In genomic region chr12:64976191-64976590, GRCm38 (mm10) we compare ENCODE assay signal across 29 mouse cellular contexts. TPM values are rescaled to one million over a fixed set of nuclear protein-coding genes. Genes with fewer than 3 reads are reported as not detected.
DNase-seq lines count a peak whose midpoint lies in the region; TF ChIP-seq lines count a peak whose summit lies in the region.
"Had no signal": no experiment of that assay in that cellular context is flagged by ENCODE, and none has a peak within 500 bp of the region (broad histone marks: within the 10 kb centered on the region; RNA-seq: fewer than 3 reads in every experiment).

No protein-coding gene starts in this region.

- H3K4me1 ChIP-seq in CH12.LX (ENCODE audit: control insufficient read depth in 1 of 2, insufficient read depth in 2 of 2) = peaks cover 3 to 41% of the 10 kb centered on the region in 2 experiments; a peak in 2 of 4 replicates

- DNase-seq in 416B (ENCODE audit: low read depth) = peak; percentile 77
- no peak for DNase-seq in CH12.LX (ENCODE audit: extremely low read depth)
- DNase-seq in brain, adult 2 months (ENCODE audit: low read depth, low spot score) = peak; percentile 7
- DNase-seq in induced T-regulatory cell, adult 2 months (ENCODE audit: low read depth) = peak; percentile 23
- no peak for DNase-seq in left cerebral cortex, adult 11 months (ENCODE audit: low spot score)
- DNase-seq in frontal cortex, postnatal 36 days (ENCODE audit: low spot score in 2 of 2) = no peak
- no peak for DNase-seq in Muller cell, postnatal 12 days (ENCODE audit: inconsistent ontology term)
- DNase-seq in lung, postnatal 25 days (ENCODE audit: low spot score) = no peak
- DNase-seq: adrenal gland, postnatal 10 days; adrenal gland, postnatal 36 days; B cell, adult 2 months; cerebellum, adult 11 months; cerebellum, adult 2 months; cerebellum, adult 9-11 months; cerebellum, postnatal 25 days; gastrocnemius, postnatal 14 days; heart, adult 18-20 months; heart, postnatal 10 days; heart, postnatal 36 days; kidney, adult 2 months had no signal

- no peak overlapping the region for H3K27ac ChIP-seq in CH12.LX (ENCODE audit: insufficient read depth, low read depth)
- H3K27ac ChIP-seq: embryonic facial prominence, embryonic 10.5 days; embryonic facial prominence, embryonic 13.5 days; forebrain, embryonic 12.5 days; heart, embryonic 15.5 days; hindbrain, embryonic 14.5 days; hindbrain, postnatal 0 days had no signal

- H3K9me3 ChIP-seq in CH12.LX (replicated peaks; ENCODE audit: low read length) = no peaks in the 10 kb centered on the region
- H3K9me3 ChIP-seq: embryonic facial prominence, embryonic 10.5 days; embryonic facial prominence, embryonic 13.5 days; forebrain, embryonic 12.5 days; G1E; heart, embryonic 12.5 days; heart, embryonic 15.5 days had no signal

- peaks cover 24 to 41% of the 10 kb centered on the region in 2 experiments for H3K36me3 ChIP-seq in CH12.LX (replicated peaks in 1 of 2; ENCODE audit: control insufficient read depth in 1 of 2, insufficient read depth in 1 of 2, low read length in 1 of 2)

- dilution Hi-C loops in CH12.LX (cut with MboI; ENCODE audit: extremely low pct_ligation_motif_present, extremely low pct_unique_long_range_greater_than_20kb, low sequenced_read_pairs) = no loop called here

- in situ Hi-C loops in CH12.LX (cut with MboI; ENCODE audit: low pct_ligation_motif_present, low pct_unique_long_range_greater_than_20kb, low sequenced_read_pairs) = no loop called here

- H3K9ac ChIP-seq in CH12.LX (ENCODE audit: insufficient read depth, low read depth) = no peak overlapping the region
- H3K9ac ChIP-seq: embryonic facial prominence, embryonic 13.5 days; forebrain, embryonic 12.5 days; heart, embryonic 12.5 days; heart, embryonic 15.5 days; hindbrain, embryonic 14.5 days had no signal

- no peak for TF ChIP-seq EP300 in CH12.LX (IDR thresholded peaks at IDR 0.05; ENCODE audit: low read length)

- H3K4me3 ChIP-seq in CH12.LX (replicated peaks in 1 of 3; ENCODE audit: low read depth in 2 of 3, low read length in 2 of 3, poor library complexity in 1 of 3) = no peak overlapping the region
- H3K4me3 ChIP-seq: embryonic facial prominence, embryonic 10.5 days; embryonic facial prominence, embryonic 13.5 days; erythroblast, embryonic 14.5 days; forebrain, embryonic 12.5 days; heart, embryonic 12.5 days; heart, embryonic 15.5 days had no signal

- no peak for TF ChIP-seq POLR2A in CH12.LX (IDR thresholded peaks at IDR 0.05; ENCODE audit: low read depth, low read length)

- TF ChIP-seq CTCF in CH12.LX (conservative IDR thresholded peaks at IDR 0.05 in 1 of 2, IDR thresholded peaks at IDR 0.05 in 1 of 2; ENCODE audit: low read depth in 2 of 2, low read length in 2 of 2) = no peak

- H3K4me2 ChIP-seq in CH12.LX (ENCODE audit: insufficient read depth, low read depth, poor library complexity, severe bottlenecking) = peak overlapping the region; percentile 56
- H3K4me2 ChIP-seq: embryonic facial prominence, embryonic 13.5 days; forebrain, embryonic 12.5 days; heart, embryonic 12.5 days; heart, embryonic 15.5 days; hindbrain, embryonic 14.5 days had no signal

- H3K27me3 ChIP-seq in CH12.LX (replicated peaks) = no peaks in the 10 kb centered on the region
- H3K27me3 ChIP-seq: embryonic facial prominence, embryonic 13.5 days; forebrain, embryonic 12.5 days; heart, embryonic 12.5 days; heart, embryonic 15.5 days had no signal

- no peak for TF ChIP-seq RAD21 in CH12.LX (IDR thresholded peaks at IDR 0.05; ENCODE audit: low read depth, low read length)

- peaks cover 39% of the 10 kb centered on the region for H3K79me2 ChIP-seq in CH12.LX (replicated peaks; ENCODE audit: control insufficient read depth, extremely low read depth, insufficient read depth, poor library complexity, severe bottlenecking)

TF ChIP-seq in CH12.LX, 34 proteins besides CTCF, POLR2A, EP300 and RAD21:
- TF ChIP-seq MAFK (IDR thresholded peaks at IDR 0.05; ENCODE audit: insufficient replicate concordance, low read length) (no peak), USF1 (IDR thresholded peaks at IDR 0.05; ENCODE audit: low read depth, low read length) (no peak), MEF2A (IDR thresholded peaks at IDR 0.05; ENCODE audit: borderline replicate concordance, low read depth, low read length) (no peak), SIN3A (IDR thresholded peaks at IDR 0.05; ENCODE audit: low read length) (no peak), MYC (IDR thresholded peaks at IDR 0.05; ENCODE audit: low read depth, low read length) (no peak), MXI1 (IDR thresholded peaks at IDR 0.05; ENCODE audit: low read depth, low read length) (no peak), ZMIZ1 (IDR thresholded peaks at IDR 0.05; ENCODE audit: low read depth, low read length) (no peak), NRF1 (IDR thresholded peaks at IDR 0.05; ENCODE audit: low read depth, low read length) (no peak), ELF1 (IDR thresholded peaks at IDR 0.05; ENCODE audit: low read depth, low read length) (no peak), JUN (IDR thresholded peaks at IDR 0.05; ENCODE audit: insufficient read depth, low read depth, low read length) (no peak), E2F4 (IDR thresholded peaks at IDR 0.05; ENCODE audit: insufficient replicate concordance, low read depth, low read length) (no peak), TCF12 (IDR thresholded peaks at IDR 0.05; ENCODE audit: low read depth, low read length) (no peak), GABPA (IDR thresholded peaks at IDR 0.05; ENCODE audit: insufficient replicate concordance, low read depth, low read length) (no peak), PAX5 (IDR thresholded peaks at IDR 0.05; ENCODE audit: low read length) (no peak), MAX (IDR thresholded peaks at IDR 0.05; ENCODE audit: low read length) (no peak), NELFE (IDR thresholded peaks at IDR 0.05; ENCODE audit: low read depth, low read length) (no peak), POLR2AphosphoS2 (IDR thresholded peaks at IDR 0.05; ENCODE audit: low read depth, low read length) (no peak)

RNA-seq across cellular contexts. Expression of gene Togaram1, which starts 10.6 kb away (rescaled TPM):
- 24.1 and 24.3 TPM in 2 replicates for total RNA-seq in CH12.LX (2012; rRNA removed)
- 29.5 and 34.4 TPM in 2 replicates for total RNA-seq in CH12.LX (2014; rRNA removed)
- polyA plus RNA-seq in CH12.LX (2012; ENCODE audit: insufficient read length, low read depth) = 19.1 and 22.6 TPM in 2 replicates

RNA-seq across cellular contexts. Expression of gene Klhl28, which starts 10.9 kb away (rescaled TPM):
- total RNA-seq in CH12.LX (2012; rRNA removed) = 9.5 and 9.6 TPM in 2 replicates
- 16.2 and 17.9 TPM in 2 replicates for total RNA-seq in CH12.LX (2014; rRNA removed)
- polyA plus RNA-seq in CH12.LX (2012; ENCODE audit: insufficient read length, low read depth) = 13.2 and 16.6 TPM in 2 replicates

RNA-seq across cellular contexts. Expression of gene Gm527, which starts 58.5 kb away (rescaled TPM):
- total RNA-seq in CH12.LX (2012; rRNA removed) = 0.42 and 0.93 TPM in 2 replicates
- 2.0 and 2.6 TPM in 2 replicates for total RNA-seq in CH12.LX (2014; rRNA removed)
- 1.7 and 2.0 TPM in 2 replicates for polyA plus RNA-seq in CH12.LX (2012; ENCODE audit: insufficient read length, low read depth)
- polyA plus RNA-seq: erythroblast, embryonic 14.5 days had no signal

RNA-seq across cellular contexts. Expression of gene Prpf39, which starts 59.9 kb away (rescaled TPM):
- total RNA-seq in CH12.LX (2012; rRNA removed) (15.3 and 17.7 TPM in 2 replicates), CH12.LX (2014; rRNA removed) (29.6 and 42.2 TPM in 2 replicates)
- polyA plus RNA-seq in CH12.LX (2012; ENCODE audit: insufficient read length, low read depth) = 33.2 and 34.9 TPM in 2 replicates

Comparison
In these comparisons a context has a peak if more than half of its experiments do, and no peak if none do; other contexts are left out.
1. DNase-seq: peak in 416B (single experiment), brain, adult 2 months (single experiment) and induced T-regulatory cell, adult 2 months (single experiment); none in CH12.LX (single experiment), left cerebral cortex, adult 11 months (single experiment), frontal cortex, postnatal 36 days (0 of 2), Muller cell, postnatal 12 days (single experiment) and lung, postnatal 25 days (single experiment).